Mouse (Mus musculus) liver, embryonic 12.5 days (tissue): ENCODE measurements around the gene Crot. TPM values are rescaled to one million over a fixed set of nuclear protein-coding genes. Genes with fewer than 3 reads are reported as not detected.

ENCODE experiments used
- ATAC-seq: fragments of 200-750 bp; cut with Nextera tagmentation; 2 replicates; pipeline ENCODE4 v1.8.0; 2017; ENCODE audit warnings: moderate number of reproducible peaks, mild to moderate bottlenecking, moderate library complexity
- H3K27ac ChIP-seq: fragments of 300-500 bp; sonication (generic); 2 replicates; pipeline ENCODE4 v1.5.1; 2016; ENCODE audit warnings: mild to moderate bottlenecking
- H3K27me3 ChIP-seq: fragments of 300-500 bp; sonication (generic); replicated peaks from 2 replicates; pipeline ENCODE4 v1.6.1; 2016; ENCODE audit warnings: mild to moderate bottlenecking, moderate library complexity
- H3K36me3 ChIP-seq: fragments of 300-500 bp; sonication (generic); 2 replicates; pipeline ENCODE4 v1.6.1; 2016; ENCODE audit warnings: mild to moderate bottlenecking, moderate library complexity
- H3K4me1 ChIP-seq: fragments of 300-500 bp; sonication (generic); 2 replicates; pipeline ENCODE4 v1.6.1; 2016
- H3K4me2 ChIP-seq: fragments of 300-500 bp; sonication (generic); 2 replicates; pipeline ENCODE4 v1.6.1; 2016; ENCODE audit warnings: mild to moderate bottlenecking, moderate library complexity
- H3K4me3 ChIP-seq: fragments of 300-500 bp; sonication (generic); 2 replicates; pipeline ENCODE4 v1.5.1; 2016; ENCODE audit warnings: mild to moderate bottlenecking, moderate library complexity
- H3K9ac ChIP-seq: fragments of 300-500 bp; sonication (generic); 2 replicates; pipeline ENCODE4 v1.6.1; 2016; ENCODE audit warnings: mild to moderate bottlenecking, moderate library complexity
- H3K9me3 ChIP-seq: fragments of 300-500 bp; sonication (generic); replicated peaks from 2 replicates; pipeline ENCODE4 v1.6.1; 2016; ENCODE audit warnings: mild to moderate bottlenecking, moderate library complexity
- WGBS: fragments of 180-500 bp; shearing (Covaris S2); methylation state at CpG from one replicate; pipeline ENCODE4 v1.1.7; 2016; ENCODE audit not compliant: insufficient replicate concordance; 5-methylcytosine and 5-hydroxymethylcytosine counted together
- polyA plus RNA-seq: library from polyadenylated mRNA; unstranded; fragments of >200 nt; fragmentation: Nextera tagmentation; extraction: Ambion mirVana; gene quantifications from 2 replicates; pipeline ENCODE4 v1.2.1, GENCODE M21; 2016

Gene Crot
- polyA plus RNA-seq, 1 experiment from 2014 or later: 31.4 TPM

GRCm38 (mm10) chr5:8991626-8992025 is 5.5 kb downstream of the Crot start:
- no peak for ATAC-seq
- no peak overlapping the region for H3K9ac ChIP-seq
- WGBS: 84% methylated on average over 16 of the region's 16 CpGs
- H3K4me3 ChIP-seq: no peak overlapping the region
- H3K9me3 ChIP-seq: no peaks in the 10 kb centered on the region
- H3K36me3 ChIP-seq: peaks cover 58% of the 10 kb centered on the region
- H3K4me2 ChIP-seq: no peak overlapping the region
- H3K4me1 ChIP-seq: peaks cover 15% of the 10 kb centered on the region
- no peaks in the 10 kb centered on the region for H3K27me3 ChIP-seq
- H3K27ac ChIP-seq: no peak overlapping the region

DNA sequence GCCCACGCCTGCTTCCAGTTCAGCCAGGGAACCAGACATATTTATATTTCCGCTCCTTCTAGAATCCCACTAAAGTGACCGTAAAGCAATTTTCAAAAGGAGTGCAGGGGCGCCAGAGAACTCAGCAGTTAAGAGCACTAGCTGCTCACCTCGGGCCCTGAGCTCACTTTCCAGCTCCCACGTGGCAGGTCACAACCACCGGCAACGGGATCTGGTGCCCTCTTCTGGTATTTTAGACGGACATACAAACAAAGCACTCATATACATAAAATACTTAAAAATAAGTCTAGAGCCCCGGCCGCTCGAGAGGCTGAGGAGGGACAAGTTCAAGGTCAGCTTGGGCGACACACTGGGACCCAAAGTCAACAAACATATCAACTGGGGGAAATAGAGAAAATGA is 6.6 kb downstream of the Crot start:
- no peak overlapping the region for H3K27ac ChIP-seq
- no peak overlapping the region for H3K4me3 ChIP-seq
- WGBS: 79% methylated on average over 13 of the region's 13 CpGs
- H3K27me3 ChIP-seq: no peaks in the 10 kb centered on the region
- H3K36me3 ChIP-seq: peaks cover 66% of the 10 kb centered on the region
- H3K4me1 ChIP-seq: peaks cover 9% of the 10 kb centered on the region; the same call in 1 of the 2 replicates
- no peaks in the 10 kb centered on the region for H3K9me3 ChIP-seq
- no peak for ATAC-seq
- no peak overlapping the region for H3K4me2 ChIP-seq
- H3K9ac ChIP-seq: no peak overlapping the region

DNA sequence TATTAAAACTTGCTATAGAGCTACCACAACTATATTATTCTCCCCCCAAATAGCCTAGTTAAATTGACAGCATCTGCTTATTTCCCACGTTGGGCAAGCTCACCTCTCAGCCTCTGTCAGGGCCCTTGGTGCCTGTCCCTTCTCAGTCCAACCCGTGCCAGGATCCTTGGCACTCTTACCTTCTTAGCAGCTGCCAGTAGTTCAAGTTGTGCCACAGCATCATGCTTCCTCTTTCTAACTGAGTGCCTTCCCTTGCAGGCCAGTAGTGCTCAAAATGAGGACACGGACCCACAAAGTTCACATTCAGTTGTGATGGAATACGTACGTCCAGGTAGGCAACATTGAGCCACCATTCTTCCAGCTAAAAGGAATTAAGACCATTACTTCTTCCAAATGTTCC is 9.2 kb downstream of the Crot start:
- H3K27ac ChIP-seq: no peak overlapping the region
- no peak overlapping the region for H3K4me3 ChIP-seq
- no peaks in the 10 kb centered on the region for H3K27me3 ChIP-seq
- H3K4me2 ChIP-seq: no peak overlapping the region
- ATAC-seq: no peak
- 85% methylated on average over 5 of the region's 5 CpGs for WGBS
- H3K4me1 ChIP-seq: no peaks in the 10 kb centered on the region
- H3K9me3 ChIP-seq: no peaks in the 10 kb centered on the region
- H3K9ac ChIP-seq: no peak overlapping the region
- H3K36me3 ChIP-seq: peaks cover 75% of the 10 kb centered on the region

- Histone ChIP-seq H3K4me2 (no peak overlapping the region), H3K27me3 (no peaks in the 10 kb centered on the region), H3K9me3 (no peaks in the 10 kb centered on the region), H3K36me3 (peaks cover 73% of the 10 kb centered on the region), H3K9ac (no peak overlapping the region), H3K4me1 (no peaks in the 10 kb centered on the region), H3K4me3 (no peak overlapping the region), H3K27ac (no peak overlapping the region)
- no peak for ATAC-seq
- 81% methylated on average over 3 of the region's 3 CpGs for WGBS
These were observed 11.7 kb downstream of the Crot start for GRCm38 (mm10) chr5:8985470-8985869.

GRCm38 (mm10) chr5:8974721-8975120 is 22.4 kb downstream of the Crot start:
- H3K4me1 ChIP-seq: no peaks in the 10 kb centered on the region
- H3K36me3 ChIP-seq: peaks cover 58% of the 10 kb centered on the region
- no peak for ATAC-seq
- no peaks in the 10 kb centered on the region for H3K27me3 ChIP-seq
- H3K9ac ChIP-seq: no peak overlapping the region
- no peak overlapping the region for H3K4me3 ChIP-seq
- no peak overlapping the region for H3K4me2 ChIP-seq
- H3K9me3 ChIP-seq: no peaks in the 10 kb centered on the region
- no peak overlapping the region for H3K27ac ChIP-seq

GRCm38 (mm10) chr5:8972355-8972754 is 24.8 kb downstream of the Crot start:
- Histone ChIP-seq H3K9me3 (no peaks in the 10 kb centered on the region), H3K27me3 (no peaks in the 10 kb centered on the region), H3K4me1 (no peaks in the 10 kb centered on the region), H3K4me3 (no peak overlapping the region), H3K27ac (no peak overlapping the region), H3K36me3 (peaks cover 67% of the 10 kb centered on the region), H3K4me2 (no peak overlapping the region), H3K9ac (no peak overlapping the region)
- 87% methylated on average over 7 of the region's 7 CpGs for WGBS
- ATAC-seq: no peak

DNA sequence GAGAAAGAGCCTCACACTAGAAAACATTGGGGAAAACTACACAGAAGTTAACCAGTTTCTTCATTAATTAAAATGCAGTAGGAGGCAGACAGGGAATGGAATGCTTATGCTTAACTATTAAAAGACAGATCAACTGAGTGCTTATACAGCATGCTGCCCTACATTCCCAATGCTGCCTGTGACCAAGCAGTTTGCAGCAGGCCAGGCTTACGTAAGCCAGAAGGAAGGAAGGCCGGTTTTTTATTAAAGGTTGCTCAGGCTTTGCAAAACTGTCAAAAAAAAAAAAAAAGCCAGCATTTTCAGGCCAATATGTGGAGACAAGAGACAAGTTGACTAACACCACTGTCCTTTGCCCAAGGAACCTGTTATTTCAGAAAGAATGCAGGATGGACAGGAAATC is 26.4 kb downstream of the Crot start:
- Histone ChIP-seq H3K4me3 (no peak overlapping the region), H3K9me3 (no peaks in the 10 kb centered on the region), H3K9ac (no peak overlapping the region), H3K4me2 (no peak overlapping the region), H3K27ac (no peak overlapping the region), H3K4me1 (no peaks in the 10 kb centered on the region), H3K27me3 (no peaks in the 10 kb centered on the region), H3K36me3 (peaks cover 77% of the 10 kb centered on the region)
- WGBS: 89% methylated on average over 2 of the region's 2 CpGs
- no peak for ATAC-seq

- no peak for ATAC-seq
These were observed 32.6 kb downstream of the Crot start for GRCm38 (mm10) chr5:8964487-8964886.

DNA sequence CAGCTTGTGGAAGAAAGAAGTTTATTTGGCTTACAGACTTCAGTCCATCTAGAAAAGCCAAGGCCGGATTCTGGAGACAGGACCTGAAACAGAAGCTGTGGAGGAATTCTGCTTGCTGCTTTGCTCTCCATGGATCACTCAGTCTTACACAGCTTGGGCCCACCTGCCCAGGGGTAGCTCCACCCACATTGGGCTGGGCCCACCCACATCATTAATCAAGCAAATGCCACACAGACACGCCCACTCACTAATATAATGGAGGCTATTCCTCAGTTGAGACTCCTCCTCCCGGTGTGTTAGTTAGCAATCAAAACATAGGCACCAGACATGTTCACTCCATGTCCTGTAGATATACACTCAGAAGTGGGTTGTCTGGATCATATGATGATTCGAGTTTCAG is 36.6 kb downstream of the Crot start:
- H3K4me1 ChIP-seq: no peaks in the 10 kb centered on the region
- H3K4me2 ChIP-seq: no peak overlapping the region
- no peak overlapping the region for H3K27ac ChIP-seq
- H3K36me3 ChIP-seq: peaks cover 59% of the 10 kb centered on the region
- H3K27me3 ChIP-seq: no peaks in the 10 kb centered on the region
- H3K9ac ChIP-seq: no peak overlapping the region
- 76% methylated on average over 4 of the region's 4 CpGs for WGBS
- H3K9me3 ChIP-seq: no peaks in the 10 kb centered on the region
- peak; percentile 74 for ATAC-seq
- no peak overlapping the region for H3K4me3 ChIP-seq

More at GRCm38 (mm10) chr5:8964487-8964886, 32.6 kb downstream of the Crot start:
- peaks cover 65% of the 10 kb centered on the region for H3K36me3 ChIP-seq
- 77% methylated on average over 5 of the region's 5 CpGs for WGBS
- H3K4me1 ChIP-seq: no peaks in the 10 kb centered on the region
- no peaks in the 10 kb centered on the region for H3K27me3 ChIP-seq
- no peak overlapping the region for H3K27ac ChIP-seq
- no peak overlapping the region for H3K4me2 ChIP-seq
- no peaks in the 10 kb centered on the region for H3K9me3 ChIP-seq
- no peak overlapping the region for H3K9ac ChIP-seq
- no peak overlapping the region for H3K4me3 ChIP-seq

DNA sequence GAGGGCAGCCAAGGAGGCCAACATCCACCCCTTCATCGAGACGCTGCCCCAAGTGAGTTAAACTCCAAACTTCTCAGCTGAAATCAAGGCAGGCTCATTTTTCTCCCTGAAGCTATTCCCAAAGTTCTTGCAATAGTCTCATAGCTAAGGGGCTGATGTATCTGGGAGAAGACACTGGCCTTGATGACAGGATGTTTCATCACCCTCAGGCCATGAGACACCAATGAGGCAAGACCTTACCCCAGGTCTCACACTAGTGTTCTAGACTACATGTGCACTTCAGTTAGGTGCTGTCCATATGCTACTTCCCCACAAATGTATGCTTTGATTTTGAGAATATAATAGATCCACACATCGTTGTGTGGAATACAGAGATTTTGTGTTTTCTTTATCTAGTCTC is 41.6 kb downstream of the Crot start:
- Histone ChIP-seq H3K9ac (no peak overlapping the region), H3K9me3 (no peaks in the 10 kb centered on the region), H3K27me3 (no peaks in the 10 kb centered on the region), H3K4me2 (no peak overlapping the region), H3K36me3 (peaks cover 85% of the 10 kb centered on the region), H3K27ac (no peak overlapping the region), H3K4me3 (no peak overlapping the region), H3K4me1 (no peaks in the 10 kb centered on the region)
- ATAC-seq: no peak
- 87% methylated on average over 3 of the region's 3 CpGs for WGBS

DNA sequence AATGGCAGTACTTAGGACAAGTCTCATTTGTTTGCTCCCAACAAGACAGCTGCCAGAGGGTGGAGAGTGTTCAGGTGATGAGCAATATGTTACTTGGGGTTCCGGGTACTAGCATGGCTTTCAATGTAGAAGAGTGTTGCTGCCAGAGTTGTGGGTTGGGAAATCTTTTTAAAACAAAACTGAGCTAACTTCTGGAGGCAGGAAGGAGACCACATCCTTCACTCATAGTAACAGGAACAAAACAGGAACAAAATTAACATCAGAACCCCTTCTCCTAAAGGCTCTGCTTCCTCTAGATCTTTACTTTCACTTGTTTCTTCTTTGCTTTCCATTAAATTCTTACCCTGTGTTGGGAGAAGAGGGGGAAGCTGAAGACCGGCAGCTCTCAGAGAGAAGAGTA is 43.5 kb downstream of the Crot start:
- no peak overlapping the region for H3K4me2 ChIP-seq
- no peaks in the 10 kb centered on the region for H3K4me1 ChIP-seq
- H3K27ac ChIP-seq: no peak overlapping the region
- no peaks in the 10 kb centered on the region for H3K27me3 ChIP-seq
- 69% methylated on average over 2 of the region's 2 CpGs for WGBS
- no peak for ATAC-seq
- no peak overlapping the region for H3K4me3 ChIP-seq
- no peaks in the 10 kb centered on the region for H3K9me3 ChIP-seq
- peaks cover 83% of the 10 kb centered on the region for H3K36me3 ChIP-seq
- no peak overlapping the region for H3K9ac ChIP-seq

DNA sequence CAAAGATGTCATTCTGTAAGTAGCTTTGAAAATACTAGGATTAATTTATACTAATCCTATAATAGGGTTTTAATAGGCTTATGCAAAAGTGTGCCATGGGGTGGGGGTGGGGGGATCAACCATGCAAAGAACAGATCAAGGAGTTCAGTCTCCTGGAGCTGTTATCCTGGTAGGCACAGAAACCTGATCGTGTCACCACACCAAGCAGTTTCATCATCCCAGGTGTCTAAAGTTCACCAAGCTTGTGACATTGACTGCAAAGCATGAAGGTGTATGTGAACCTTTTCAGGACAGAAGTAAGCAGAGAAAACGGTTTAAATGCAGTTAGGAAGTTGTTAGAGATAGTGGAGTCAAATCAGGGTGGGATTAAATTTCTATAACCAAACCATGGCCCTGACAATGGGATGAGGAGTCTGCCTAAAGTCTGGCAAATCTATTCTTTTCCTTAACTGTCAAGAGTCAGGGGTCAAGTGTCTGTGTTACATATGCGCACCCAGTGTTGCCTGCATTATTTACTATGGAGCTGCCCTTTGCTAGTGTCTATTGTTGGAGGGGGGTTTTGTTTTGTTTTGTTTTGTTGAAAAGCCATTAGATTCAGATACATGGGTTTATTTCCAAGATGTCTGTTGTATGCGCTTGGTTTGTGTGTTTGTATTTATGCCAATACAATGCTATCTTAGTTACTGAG is 49.6 kb downstream of the Crot start:
- Histone ChIP-seq H3K9ac (no peak overlapping the region), H3K36me3 (peaks cover 74% of the 10 kb centered on the region), H3K4me1 (no peaks in the 10 kb centered on the region), H3K9me3 (no peaks in the 10 kb centered on the region), H3K27me3 (no peaks in the 10 kb centered on the region), H3K27ac (no peak overlapping the region), H3K4me3 (no peak overlapping the region), H3K4me2 (no peak overlapping the region)
- WGBS: 71% methylated on average over 4 of the region's 4 CpGs
- no peak for ATAC-seq

- ATAC-seq: no peak
These were observed 53.3 kb downstream of the Crot start for GRCm38 (mm10) chr5:8943836-8944235.

More at GRCm38 (mm10) chr5:8943836-8944235, 53.3 kb downstream of the Crot start:
- Histone ChIP-seq H3K4me2 (no peak overlapping the region), H3K9ac (no peak overlapping the region), H3K9me3 (no peaks in the 10 kb centered on the region), H3K4me3 (no peak overlapping the region), H3K27me3 (no peaks in the 10 kb centered on the region), H3K4me1 (no peaks in the 10 kb centered on the region), H3K36me3 (peaks cover 71% of the 10 kb centered on the region), H3K27ac (no peak overlapping the region)
- 57% methylated on average over 3 of the region's 3 CpGs for WGBS
